Mouse (Mus musculus): ENCODE data around the gene Dusp1.

DNA sequence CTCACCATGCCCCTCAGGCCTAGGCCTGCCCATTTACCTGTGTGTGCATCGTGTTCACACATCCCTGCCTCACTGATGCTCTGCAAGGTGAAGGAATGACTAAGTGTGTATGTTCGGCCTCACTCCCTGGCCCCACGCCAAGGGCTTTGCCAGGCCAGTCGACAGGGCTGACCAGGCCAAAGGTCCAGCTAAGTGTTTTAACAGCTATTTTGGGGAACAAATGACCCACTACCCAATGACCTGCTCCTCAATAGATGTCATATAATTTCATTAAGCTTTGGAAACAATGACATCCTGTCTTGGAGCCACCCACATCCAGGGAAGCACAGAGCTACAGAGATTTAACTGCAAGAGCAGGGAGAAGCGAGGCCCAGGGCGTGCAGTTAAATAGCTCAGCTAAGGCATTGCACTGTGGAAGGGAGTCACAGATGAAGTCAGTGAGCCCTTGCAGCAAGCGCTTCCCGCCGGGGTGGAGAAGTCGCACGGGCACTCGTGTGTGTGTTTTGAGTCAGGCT lies 40.5 kb upstream of the Dusp1 start:
- TF ChIP-seq CTCF (IDR thresholded peaks at IDR 0.05; ENCODE audit: low read depth, low read length), result no peak
- no peak for TF ChIP-seq GATA2 (IDR thresholded peaks at IDR 0.05; ENCODE audit: borderline replicate concordance, low read depth, low read length)
- TF ChIP-seq TAL1 (conservative IDR thresholded peaks at IDR 0.05; ENCODE audit: low read depth, low read length), result no peak
- TF ChIP-seq GATA1 (IDR thresholded peaks at IDR 0.05; ENCODE audit: borderline replicate concordance, low read length), result no peak
